Mouse (Mus musculus): Measurements from ENCODE around the gene Pced1b. TPM values are rescaled to one million over a fixed set of nuclear protein-coding genes. Genes with fewer than 3 reads are reported as not detected.
"Not testable (repeated sequence)": the region's sequence is repeated elsewhere in the genome, so short reads cannot be mapped to it uniquely, and the experiment has no call there.

The Pced1b gene
- 19.8 and 24.8 TPM in 2 replicates for polyA plus RNA-seq (2012; rRNA removed)

- Histone ChIP-seq H3K4me1 (ENCODE audit: control insufficient read depth, insufficient read depth, low read length) (peaks cover 2% of the 10 kb centered on the region; the same call in 1 of the 2 replicates), H3K4me3 (replicated peaks; ENCODE audit: extremely low read depth, low read depth, low read length) (peak within 1 kb of the TSS; percentile 89)
- peak; percentile 67 for DNase-seq
- TF ChIP-seq POLR2A (IDR thresholded peaks at IDR 0.05; ENCODE audit: borderline replicate concordance, extremely low read depth, low read depth, low read length) (0 out of 2 replicates have a peak, but pooled peaks have one; percentile 5), CTCF (IDR thresholded peaks at IDR 0.05; ENCODE audit: insufficient read depth, low read length) (no peak)
- WGBS: under 1% methylated on average over 90 of the region's 125 CpGs
Observed at GRCm38 (mm10) chr15:97246911-97247790, at the start of gene Pced1b, which contains the start of gene Amigo2. Gene Pced1b, plus strand, starts transcription at chr15:97247107. Gene Amigo2, minus strand, starts transcription at chr15:97247287.

- no peak for DNase-seq
- Histone ChIP-seq H3K4me1 (ENCODE audit: control insufficient read depth, insufficient read depth, low read length) (peaks cover 7% of the 10 kb centered on the region; the same call in 1 of the 2 replicates), H3K4me3 (replicated peaks; ENCODE audit: extremely low read depth, low read depth, low read length) (no peak overlapping the region)
- 55% methylated on average over 3 of the region's 3 CpGs for WGBS
- TF ChIP-seq POLR2A (IDR thresholded peaks at IDR 0.05; ENCODE audit: borderline replicate concordance, extremely low read depth, low read depth, low read length) (no peak), CTCF (IDR thresholded peaks at IDR 0.05; ENCODE audit: insufficient read depth, low read length) (no peak)
Observed at GRCm38 (mm10) chr15:97204889-97205288, 42.0 kb upstream of the Pced1b start.

- no peak for DNase-seq
- peaks cover 7% of the 10 kb centered on the region; the same call in 1 of the 2 replicates for H3K4me1 ChIP-seq (ENCODE audit: control insufficient read depth, insufficient read depth, low read length)
- WGBS: 88% methylated on average over 10 of the region's 10 CpGs
- no peak overlapping the region for H3K4me3 ChIP-seq (replicated peaks; ENCODE audit: extremely low read depth, low read depth, low read length)
- TF ChIP-seq CTCF (IDR thresholded peaks at IDR 0.05; ENCODE audit: insufficient read depth, low read length) (no peak), POLR2A (IDR thresholded peaks at IDR 0.05; ENCODE audit: borderline replicate concordance, extremely low read depth, low read depth, low read length) (no peak)
Observed at GRCm38 (mm10) chr15:97205776-97206175, 41.1 kb upstream of the Pced1b start.

GRCm38 (mm10) chr15:97206506-97206905 lies 40.4 kb upstream of the Pced1b start:
- TF ChIP-seq POLR2A (IDR thresholded peaks at IDR 0.05; ENCODE audit: borderline replicate concordance, extremely low read depth, low read depth, low read length) (no peak), CTCF (IDR thresholded peaks at IDR 0.05; ENCODE audit: insufficient read depth, low read length) (no peak)
- H3K4me1 ChIP-seq (ENCODE audit: control insufficient read depth, insufficient read depth, low read length): peaks cover 7% of the 10 kb centered on the region; the same call in 1 of the 2 replicates
- 95% methylated on average over 8 of the region's 8 CpGs for WGBS
- H3K4me3 ChIP-seq (replicated peaks; ENCODE audit: extremely low read depth, low read depth, low read length): no peak overlapping the region
- no peak for DNase-seq

DNA sequence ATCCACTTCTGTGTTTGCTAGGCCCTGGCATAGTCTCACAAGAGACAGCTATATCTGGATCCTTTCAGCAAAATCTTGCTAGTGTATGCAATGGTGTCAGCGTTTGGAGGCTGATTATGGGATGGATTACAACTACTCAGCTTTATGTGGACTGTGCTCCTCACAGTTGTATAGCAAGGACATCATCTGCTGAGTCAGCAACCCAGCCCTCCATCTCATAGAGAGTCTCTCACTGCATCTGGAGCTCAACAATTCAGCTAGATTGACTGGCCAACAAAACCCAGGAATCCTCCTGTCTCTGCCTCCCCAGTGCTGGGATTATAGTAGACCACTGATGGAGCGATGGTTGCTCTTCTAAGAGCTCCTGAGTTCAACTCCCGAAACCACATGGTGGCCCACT lies 37.2 kb upstream of the Pced1b start:
- DNase-seq; H3K4me1 ChIP-seq (ENCODE audit: control insufficient read depth, insufficient read depth, low read length); H3K4me3 ChIP-seq (replicated peaks; ENCODE audit: extremely low read depth, low read depth, low read length): not testable (repeated sequence)
- WGBS: 81% methylated on average over 3 of the region's 3 CpGs

DNA sequence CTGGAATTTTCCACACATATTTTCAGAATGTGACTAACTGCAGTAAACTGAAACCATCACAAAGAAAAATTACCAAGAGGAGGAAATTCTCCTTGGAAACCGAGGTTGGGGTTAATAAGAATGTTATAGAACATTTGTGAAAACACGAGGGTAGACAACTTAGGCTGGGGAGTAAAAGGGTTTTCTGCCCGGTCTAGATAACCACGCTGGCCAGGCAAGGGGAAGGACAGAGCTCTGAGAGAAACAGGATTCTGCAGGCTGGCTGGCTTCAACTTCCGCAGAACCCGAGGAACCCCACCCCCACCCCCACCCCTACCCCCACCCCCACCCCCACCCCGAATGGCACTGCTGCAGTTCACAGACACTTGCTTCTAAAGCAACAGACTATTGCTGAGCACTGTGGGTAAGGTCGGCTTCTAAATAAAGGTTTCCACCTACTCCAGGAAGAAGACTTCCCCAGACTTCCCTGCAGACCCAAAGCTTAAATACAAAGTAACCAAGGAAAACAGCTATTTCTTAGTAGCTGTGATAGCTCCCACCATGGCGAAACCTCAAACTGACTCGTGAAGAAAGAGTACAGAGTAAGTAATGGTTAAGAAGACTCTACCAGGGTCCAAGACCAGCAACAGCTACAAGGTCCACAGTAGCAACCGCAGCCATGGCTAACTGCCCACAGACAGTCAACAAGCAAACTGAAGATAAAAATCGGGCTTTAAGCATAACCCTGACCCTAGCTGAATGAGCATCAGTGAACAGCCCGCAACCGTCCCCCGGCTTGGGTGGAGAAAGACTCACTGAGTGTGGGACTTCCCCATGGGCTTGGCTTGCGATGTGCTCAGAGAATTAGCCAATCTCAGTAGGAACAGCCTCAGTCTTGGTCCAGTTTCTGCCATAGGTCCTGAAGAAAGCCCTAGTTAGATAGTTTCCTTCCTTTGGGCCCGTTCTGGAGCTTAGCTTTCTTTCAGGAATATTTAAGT lies 34.1 kb upstream of the Pced1b start:
- DNase-seq: no peak
- H3K4me1 ChIP-seq (ENCODE audit: control insufficient read depth, insufficient read depth, low read length): no peaks in the 10 kb centered on the region
- TF ChIP-seq POLR2A (IDR thresholded peaks at IDR 0.05; ENCODE audit: borderline replicate concordance, extremely low read depth, low read depth, low read length) (no peak), CTCF (IDR thresholded peaks at IDR 0.05; ENCODE audit: insufficient read depth, low read length) (no peak)
- 60% methylated on average over 17 of the region's 17 CpGs for WGBS
- no peak overlapping the region for H3K4me3 ChIP-seq (replicated peaks; ENCODE audit: extremely low read depth, low read depth, low read length)

- Histone ChIP-seq H3K4me3 (replicated peaks; ENCODE audit: extremely low read depth, low read depth, low read length) (no peak overlapping the region), H3K4me1 (ENCODE audit: control insufficient read depth, insufficient read depth, low read length) (no peaks in the 10 kb centered on the region)
- TF ChIP-seq POLR2A (IDR thresholded peaks at IDR 0.05; ENCODE audit: borderline replicate concordance, extremely low read depth, low read depth, low read length) (no peak), CTCF (IDR thresholded peaks at IDR 0.05; ENCODE audit: insufficient read depth, low read length) (no peak)
- 94% methylated on average over 5 of the region's 5 CpGs for WGBS
- DNase-seq: no peak
Observed at GRCm38 (mm10) chr15:97216843-97217242, 30.1 kb upstream of the Pced1b start.

DNA sequence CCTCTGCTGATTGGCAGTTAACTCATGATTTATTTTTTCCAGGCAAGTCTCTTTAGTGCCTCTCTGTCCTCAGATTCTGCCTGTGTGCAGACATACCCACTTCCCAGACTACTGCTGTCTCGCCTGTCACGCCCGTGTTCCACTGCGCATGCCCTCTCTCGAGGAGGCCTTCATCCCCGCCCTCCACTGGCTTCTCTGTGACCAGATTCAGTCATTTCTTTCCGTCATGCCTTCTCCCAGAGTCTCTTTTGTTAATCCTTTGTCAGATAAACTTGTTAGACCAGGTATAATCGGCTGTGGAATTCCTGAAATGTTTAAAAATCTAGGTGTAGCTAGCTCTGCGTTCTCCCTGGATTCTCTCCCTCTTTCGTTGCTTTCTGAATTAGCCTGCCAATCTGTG lies 23.5 kb upstream of the Pced1b start:
- no peak for DNase-seq
- Histone ChIP-seq H3K4me3 (replicated peaks; ENCODE audit: extremely low read depth, low read depth, low read length) (no peak overlapping the region), H3K4me1 (ENCODE audit: control insufficient read depth, insufficient read depth, low read length) (no peaks in the 10 kb centered on the region)
- 70% methylated on average over 10 of the region's 10 CpGs for WGBS
- no peak for TF ChIP-seq POLR2A (IDR thresholded peaks at IDR 0.05; ENCODE audit: borderline replicate concordance, extremely low read depth, low read depth, low read length)
- TF ChIP-seq CTCF (IDR thresholded peaks at IDR 0.05; ENCODE audit: insufficient read depth, low read length): no peak

DNA sequence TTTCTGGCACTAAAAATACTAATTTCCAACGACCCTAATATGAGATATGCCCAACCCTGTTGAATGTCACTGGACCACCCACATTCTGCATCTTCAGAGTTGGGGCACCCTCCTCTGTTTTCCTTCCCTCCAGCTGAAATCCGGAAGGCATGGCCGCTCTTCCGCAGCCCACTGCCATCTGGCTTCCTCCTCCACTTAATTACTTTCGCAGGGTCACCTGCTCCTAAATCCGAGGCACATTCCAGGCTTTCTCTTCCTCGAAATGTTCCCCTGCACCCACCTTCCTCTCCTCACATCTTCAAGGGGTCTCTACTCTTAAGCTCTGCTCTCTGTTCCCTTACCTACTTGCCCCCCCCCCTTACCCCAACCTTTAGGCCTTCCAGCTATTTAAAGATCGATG lies 22.9 kb upstream of the Pced1b start:
- Histone ChIP-seq H3K4me1 (ENCODE audit: control insufficient read depth, insufficient read depth, low read length) (no peaks in the 10 kb centered on the region), H3K4me3 (replicated peaks; ENCODE audit: extremely low read depth, low read depth, low read length) (no peak overlapping the region)
- 65% methylated on average over 8 of the region's 8 CpGs for WGBS
- no peak for DNase-seq
- TF ChIP-seq POLR2A (IDR thresholded peaks at IDR 0.05; ENCODE audit: borderline replicate concordance, extremely low read depth, low read depth, low read length) (no peak), CTCF (IDR thresholded peaks at IDR 0.05; ENCODE audit: insufficient read depth, low read length) (no peak)
